Mouse (Mus musculus): ENCODE results near the gene Fance. TPM values are rescaled to one million over a fixed set of nuclear protein-coding genes. Genes with fewer than 3 reads are reported as not detected.
A peak's percentile ranks its signal among the peaks of the same experiment; 100 is the strongest.
"Not testable (repeated sequence)": the region's sequence is repeated elsewhere in the genome, so short reads cannot be mapped to it uniquely, and the experiment has no call there.

Gene Fance
- polyA plus RNA-seq, 1 experiment, result 31.3 TPM

DNA sequence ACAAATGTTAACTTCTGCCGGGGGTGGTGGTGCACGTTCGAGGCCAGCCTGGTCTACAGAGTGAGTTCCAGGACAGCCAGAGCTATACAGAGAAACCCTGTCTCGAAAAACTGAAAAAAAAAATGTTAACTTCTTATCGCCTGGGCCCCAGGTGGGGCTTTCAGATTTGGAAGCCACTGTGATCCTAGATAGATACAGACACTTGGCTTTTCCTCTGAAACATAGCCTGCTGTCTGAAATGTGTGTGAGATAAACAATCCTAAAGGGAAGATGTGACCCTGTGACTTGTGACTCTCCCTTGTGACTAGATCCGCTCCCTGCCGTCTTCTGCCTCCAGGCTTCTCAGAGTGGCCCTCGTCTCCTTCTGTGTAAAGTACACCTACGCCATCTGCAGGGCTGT is 4.4 kb downstream of the Fance start:
- no peak for DNase-seq
- peaks cover 9% of the 10 kb centered on the region for H3K4me1 ChIP-seq (replicated peaks; ENCODE audit: control insufficient read depth, insufficient read depth, low read length)
- H3K27me3 ChIP-seq (ENCODE audit: control insufficient read depth, insufficient read depth, low read length), result no peaks in the 10 kb centered on the region
- 95% methylated on average over 9 of the region's 9 CpGs for WGBS
- no peak overlapping the region for H3K27ac ChIP-seq (ENCODE audit: control insufficient read depth, insufficient read depth, low read length)
- TF ChIP-seq CTCF (IDR thresholded peaks at IDR 0.05; ENCODE audit: borderline replicate concordance, control insufficient read depth, extremely low read depth, insufficient read depth, low read length, poor library complexity) (no peak), POLR2A (IDR thresholded peaks at IDR 0.05; ENCODE audit: control insufficient read depth, extremely low read depth, insufficient read depth, low read length, poor library complexity) (no peak)
- peaks cover 9% of the 10 kb centered on the region; the same call in 1 of the 2 replicates for H3K36me3 ChIP-seq (ENCODE audit: control insufficient read depth, insufficient read depth, low read length)
- H3K4me3 ChIP-seq (ENCODE audit: control insufficient read depth, insufficient read depth, low read length), result no peak overlapping the region

DNA sequence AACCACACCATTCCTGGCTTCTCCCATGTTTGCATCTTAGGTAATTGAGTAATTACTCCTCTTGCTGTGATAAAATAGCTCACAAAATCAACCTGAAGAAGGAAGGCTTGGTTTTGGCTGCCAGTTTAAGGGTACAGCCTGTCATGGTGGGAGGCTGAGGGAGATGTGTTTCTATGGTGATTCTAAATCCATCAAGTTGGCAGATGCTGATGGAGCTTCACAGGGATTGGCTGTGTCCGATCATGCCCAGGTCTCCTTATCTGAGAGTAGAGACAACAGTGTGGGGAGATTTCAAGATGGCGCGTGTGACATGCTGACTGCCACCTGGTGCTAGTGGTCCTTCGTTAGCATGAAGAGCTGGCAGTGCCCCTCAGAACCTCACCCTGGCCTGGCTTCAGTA is 8.4 kb downstream of the Fance start:
- no peak for DNase-seq
- TF ChIP-seq POLR2A (IDR thresholded peaks at IDR 0.05; ENCODE audit: control insufficient read depth, extremely low read depth, insufficient read depth, low read length, poor library complexity), result no peak
- no peak for TF ChIP-seq CTCF (IDR thresholded peaks at IDR 0.05; ENCODE audit: borderline replicate concordance, control insufficient read depth, extremely low read depth, insufficient read depth, low read length, poor library complexity)
- no peak overlapping the region for H3K27ac ChIP-seq (ENCODE audit: control insufficient read depth, insufficient read depth, low read length)
- WGBS, result 94% methylated on average over 4 of the region's 4 CpGs
- H3K36me3 ChIP-seq (ENCODE audit: control insufficient read depth, insufficient read depth, low read length), result peaks cover 9% of the 10 kb centered on the region; the same call in 1 of the 2 replicates
- H3K27me3 ChIP-seq (ENCODE audit: control insufficient read depth, insufficient read depth, low read length), result no peaks in the 10 kb centered on the region
- no peaks in the 10 kb centered on the region for H3K4me1 ChIP-seq (replicated peaks; ENCODE audit: control insufficient read depth, insufficient read depth, low read length)
- H3K4me3 ChIP-seq (ENCODE audit: control insufficient read depth, insufficient read depth, low read length), result no peak overlapping the region

GRCm38 (mm10) chr17:28323786-28324185 is 10.5 kb downstream of the Fance start:
- no peak for DNase-seq
- Histone ChIP-seq H3K27ac (ENCODE audit: control insufficient read depth, insufficient read depth, low read length) (no peak overlapping the region), H3K4me1 (replicated peaks; ENCODE audit: control insufficient read depth, insufficient read depth, low read length) (peaks cover 5% of the 10 kb centered on the region), H3K4me3 (ENCODE audit: control insufficient read depth, insufficient read depth, low read length) (no peak overlapping the region), H3K36me3 (ENCODE audit: control insufficient read depth, insufficient read depth, low read length) (peaks cover 4% of the 10 kb centered on the region; the same call in 1 of the 2 replicates), H3K27me3 (ENCODE audit: control insufficient read depth, insufficient read depth, low read length) (no peaks in the 10 kb centered on the region)
- no peak for TF ChIP-seq CTCF (IDR thresholded peaks at IDR 0.05; ENCODE audit: borderline replicate concordance, control insufficient read depth, extremely low read depth, insufficient read depth, low read length, poor library complexity)
- no peak for TF ChIP-seq POLR2A (IDR thresholded peaks at IDR 0.05; ENCODE audit: control insufficient read depth, extremely low read depth, insufficient read depth, low read length, poor library complexity)
- WGBS, result 96% methylated on average over 8 of the region's 8 CpGs

DNA sequence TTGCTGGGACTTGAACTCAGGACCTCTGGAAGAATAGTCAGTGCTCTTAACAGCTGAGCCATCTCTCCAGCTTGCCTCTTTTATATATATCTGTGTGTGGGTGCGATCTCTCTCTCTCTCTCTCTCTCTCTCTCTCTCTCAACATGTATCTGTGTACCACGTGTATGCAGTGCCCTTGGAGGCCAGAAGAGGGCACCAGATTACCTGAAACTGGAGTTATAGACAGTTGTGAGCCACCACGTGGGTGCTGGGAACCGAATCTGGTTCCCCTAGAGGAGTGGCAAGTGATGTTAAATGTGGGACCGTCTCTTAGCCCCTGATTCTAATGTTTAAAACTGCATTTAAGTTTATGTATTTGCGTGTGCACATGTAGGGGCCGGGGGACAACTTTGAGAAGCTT is 11.1 kb downstream of the Fance start:
- 97% methylated on average over 7 of the region's 7 CpGs for WGBS
- H3K4me3 ChIP-seq (ENCODE audit: control insufficient read depth, insufficient read depth, low read length); H3K36me3 ChIP-seq (ENCODE audit: control insufficient read depth, insufficient read depth, low read length); H3K27ac ChIP-seq (ENCODE audit: control insufficient read depth, insufficient read depth, low read length); H3K27me3 ChIP-seq (ENCODE audit: control insufficient read depth, insufficient read depth, low read length); DNase-seq: not testable (repeated sequence)
- peaks cover 11% of the 10 kb centered on the region for H3K4me1 ChIP-seq (replicated peaks; ENCODE audit: control insufficient read depth, insufficient read depth, low read length)

DNA sequence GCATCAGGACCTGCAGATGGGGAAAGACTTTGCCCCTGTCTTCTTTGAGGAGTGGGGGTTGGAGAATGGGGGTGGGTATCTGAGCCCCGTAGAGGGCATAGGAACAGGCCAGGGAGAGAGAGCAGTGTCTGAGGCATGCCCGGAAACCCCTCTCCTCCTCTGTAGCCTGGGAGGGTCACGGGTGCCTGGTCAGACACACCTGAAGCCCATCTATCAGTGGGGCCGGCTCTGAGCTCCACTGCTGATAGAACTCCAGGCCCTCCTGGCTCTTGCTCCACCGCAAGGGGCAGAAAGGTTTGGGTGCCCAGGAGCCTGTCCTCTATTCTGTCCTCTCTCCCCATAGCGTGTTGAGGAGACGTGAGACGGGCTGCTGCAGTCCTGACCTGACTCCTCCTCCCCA is 12.4 kb downstream of the Fance start:
- H3K36me3 ChIP-seq (ENCODE audit: control insufficient read depth, insufficient read depth, low read length), result peaks cover 13% of the 10 kb centered on the region
- TF ChIP-seq CTCF (IDR thresholded peaks at IDR 0.05; ENCODE audit: borderline replicate concordance, control insufficient read depth, extremely low read depth, insufficient read depth, low read length, poor library complexity) (no peak), POLR2A (IDR thresholded peaks at IDR 0.05; ENCODE audit: control insufficient read depth, extremely low read depth, insufficient read depth, low read length, poor library complexity) (no peak)
- H3K27me3 ChIP-seq (ENCODE audit: control insufficient read depth, insufficient read depth, low read length), result no peaks in the 10 kb centered on the region
- H3K4me3 ChIP-seq (ENCODE audit: control insufficient read depth, insufficient read depth, low read length), result no peak overlapping the region
- WGBS, result 98% methylated on average over 8 of the region's 8 CpGs
- no peak for DNase-seq
- peaks cover 17% of the 10 kb centered on the region for H3K4me1 ChIP-seq (replicated peaks; ENCODE audit: control insufficient read depth, insufficient read depth, low read length)
- H3K27ac ChIP-seq (ENCODE audit: control insufficient read depth, insufficient read depth, low read length), result no peak overlapping the region

DNA sequence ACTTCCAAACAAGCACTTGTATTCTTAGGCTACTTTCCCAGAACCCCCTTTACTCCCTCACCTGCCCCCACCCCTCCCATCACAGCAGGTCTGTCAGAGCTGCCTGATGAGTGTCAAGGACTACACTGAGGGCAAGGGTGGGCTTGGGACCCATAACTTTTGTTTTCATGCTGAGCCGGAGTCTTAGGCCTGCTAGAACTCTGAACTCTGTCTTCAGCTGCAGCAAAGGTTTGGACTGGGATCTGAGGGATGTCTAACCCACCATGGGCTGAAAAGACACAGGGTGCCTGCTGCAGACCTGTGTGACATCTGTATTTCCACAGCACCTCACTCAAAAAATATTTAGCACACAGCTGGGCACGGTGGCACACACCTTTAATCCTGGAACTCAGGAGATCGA is 13.6 kb downstream of the Fance start:
- Histone ChIP-seq H3K27me3 (ENCODE audit: control insufficient read depth, insufficient read depth, low read length) (no peaks in the 10 kb centered on the region), H3K27ac (ENCODE audit: control insufficient read depth, insufficient read depth, low read length) (no peak overlapping the region), H3K4me1 (replicated peaks; ENCODE audit: control insufficient read depth, insufficient read depth, low read length) (peaks cover 19% of the 10 kb centered on the region), H3K36me3 (ENCODE audit: control insufficient read depth, insufficient read depth, low read length) (peaks cover 21% of the 10 kb centered on the region), H3K4me3 (ENCODE audit: control insufficient read depth, insufficient read depth, low read length) (no peak overlapping the region)
- TF ChIP-seq POLR2A (IDR thresholded peaks at IDR 0.05; ENCODE audit: control insufficient read depth, extremely low read depth, insufficient read depth, low read length, poor library complexity) (no peak), CTCF (IDR thresholded peaks at IDR 0.05; ENCODE audit: borderline replicate concordance, control insufficient read depth, extremely low read depth, insufficient read depth, low read length, poor library complexity) (no peak)
- DNase-seq, result no peak
- 93% methylated on average over 3 of the region's 3 CpGs for WGBS

- WGBS, result 50% methylated on average over 22 of the region's 22 CpGs
- DNase-seq, result no peak
- TF ChIP-seq POLR2A (IDR thresholded peaks at IDR 0.05; ENCODE audit: control insufficient read depth, extremely low read depth, insufficient read depth, low read length, poor library complexity) (no peak), CTCF (IDR thresholded peaks at IDR 0.05; ENCODE audit: borderline replicate concordance, control insufficient read depth, extremely low read depth, insufficient read depth, low read length, poor library complexity) (no peak)
- Histone ChIP-seq H3K4me3 (ENCODE audit: control insufficient read depth, insufficient read depth, low read length) (peak overlapping the region; percentile 21), H3K36me3 (ENCODE audit: control insufficient read depth, insufficient read depth, low read length) (peaks cover 21% of the 10 kb centered on the region), H3K4me1 (replicated peaks; ENCODE audit: control insufficient read depth, insufficient read depth, low read length) (peaks cover 25% of the 10 kb centered on the region), H3K27ac (ENCODE audit: control insufficient read depth, insufficient read depth, low read length) (no peak overlapping the region), H3K27me3 (ENCODE audit: control insufficient read depth, insufficient read depth, low read length) (no peaks in the 10 kb centered on the region)
Observed at GRCm38 (mm10) chr17:28327673-28328325, 14.5 kb downstream of the Fance start.

Data from thymus, adult 2 months (tissue).